Mouse (Mus musculus) forebrain, embryonic 11.5 days (tissue): ENCODE results near the gene Brap. TPM values are rescaled to one million over a fixed set of nuclear protein-coding genes. Genes with fewer than 3 reads are reported as not detected.

Experiments
- ATAC-seq: fragments of 200-750 bp; cut with Nextera tagmentation; replicated peaks from 2 replicates; pipeline ENCODE4 v1.8.0; 2017; ENCODE audit warnings: moderate TSS enrichment; ENCODE audit not compliant: low FRiP score
- DNase-seq: peaks from one replicate; pipeline ENCODE4 v3.0.0-alpha.2; 2017; ENCODE audit warnings: low spot score
- H3K27ac ChIP-seq: fragments of 300-500 bp; sonication (generic); 2 replicates; pipeline ENCODE4 v1.5.1; 2014; ENCODE audit warnings: low read depth, low read length
- H3K27me3 ChIP-seq: fragments of 300-500 bp; sonication (generic); 2 replicates; pipeline ENCODE4 v1.6.1; 2014; ENCODE audit warnings: mild to moderate bottlenecking, low read length, mixed read lengths; ENCODE audit not compliant: control insufficient read depth, insufficient read depth
- H3K36me3 ChIP-seq: fragments of 300-500 bp; sonication (generic); 2 replicates; pipeline ENCODE4 v1.6.1; 2014; ENCODE audit warnings: mild to moderate bottlenecking, low read length, moderate library complexity, mixed read lengths; ENCODE audit not compliant: control insufficient read depth, insufficient read depth
- H3K4me1 ChIP-seq: fragments of 300-500 bp; sonication (generic); replicated peaks from 2 replicates; pipeline ENCODE4 v1.6.1; 2014; ENCODE audit warnings: low read length, mixed read lengths; ENCODE audit not compliant: control insufficient read depth, insufficient read depth
- H3K4me2 ChIP-seq: fragments of 300-500 bp; sonication (generic); 2 replicates; pipeline ENCODE4 v1.6.1; 2014; ENCODE audit warnings: low read depth, mild to moderate bottlenecking, low read length, moderate library complexity, mixed read lengths; ENCODE audit not compliant: severe bottlenecking
- H3K4me3 ChIP-seq: fragments of 300-500 bp; sonication (generic); 2 replicates; pipeline ENCODE4 v1.5.1; 2014; ENCODE audit warnings: low read depth, low read length
- H3K9ac ChIP-seq: fragments of 300-500 bp; sonication (generic); 2 replicates; pipeline ENCODE4 v1.6.1; 2014; ENCODE audit warnings: low read length
- H3K9me3 ChIP-seq: fragments of 300-500 bp; sonication (generic); 2 replicates; pipeline ENCODE4 v1.6.1; 2016; ENCODE audit warnings: low read length, mixed read lengths; ENCODE audit not compliant: control insufficient read depth
- WGBS: fragments of 180-500 bp; shearing (Covaris S2); extraction: QIAGEN DNeasy Blood & Tissue Kit; methylation state at CpG from one replicate; pipeline ENCODE4 v1.1.7; 2014; 5-methylcytosine and 5-hydroxymethylcytosine counted together
- polyA plus RNA-seq: library from polyadenylated mRNA; unstranded; fragments of >200 nt; fragmentation: Nextera tagmentation; extraction: Ambion mirVana; gene quantifications from 2 replicates; pipeline ENCODE4 v1.2.1, GENCODE M21; 2014

Brap gene
- polyA plus RNA-seq, 1 experiment from 2014 or later: 45.5 TPM

- H3K4me1 ChIP-seq: peaks cover 6% of the 10 kb centered on the region; the same call in 1 of the 2 replicates
- H3K9me3 ChIP-seq: no peaks in the 10 kb centered on the region
- H3K4me2 ChIP-seq: peak overlapping the region; percentile 87
- H3K4me3 ChIP-seq: peak overlapping the region; percentile 94
- no peak for ATAC-seq
- DNase-seq: no peak
- no peaks in the 10 kb centered on the region; the same call in 1 of the 2 replicates for H3K36me3 ChIP-seq
- 92% methylated on average over 5 of the region's 5 CpGs for WGBS
- no peak overlapping the region for H3K27ac ChIP-seq
- no peaks in the 10 kb centered on the region for H3K27me3 ChIP-seq
- H3K9ac ChIP-seq: peak overlapping the region; percentile 93
Measured at GRCm38 (mm10) chr5:121661494-121661893, 1.1 kb downstream of the Brap start.

DNA sequence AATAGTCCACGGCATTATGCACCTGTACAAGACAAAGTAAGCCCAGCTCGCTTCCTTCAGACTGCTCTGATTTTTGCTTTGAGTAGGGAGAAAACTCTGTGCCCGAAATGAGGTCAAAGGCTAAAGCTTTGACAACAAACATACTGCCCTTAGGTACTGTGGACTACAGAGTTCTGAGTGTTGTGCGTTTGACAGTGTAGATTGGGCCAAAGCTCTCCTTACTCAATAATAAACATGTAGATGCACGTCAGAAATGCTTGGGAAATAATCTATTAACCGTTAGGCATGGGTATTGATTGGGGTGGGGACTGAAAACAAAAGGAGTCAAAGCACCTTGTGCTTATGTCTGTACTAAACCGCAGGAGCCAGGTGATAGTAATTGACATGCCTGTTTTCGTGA lies 3.1 kb downstream of the Brap start:
- H3K9me3 ChIP-seq: no peaks in the 10 kb centered on the region
- H3K36me3 ChIP-seq: no peaks in the 10 kb centered on the region; the same call in 1 of the 2 replicates
- no peak overlapping the region for H3K4me2 ChIP-seq
- DNase-seq: no peak
- H3K9ac ChIP-seq: no peak overlapping the region
- peaks cover 6% of the 10 kb centered on the region; the same call in 1 of the 2 replicates for H3K4me1 ChIP-seq
- WGBS: 91% methylated on average over 8 of the region's 8 CpGs
- no peaks in the 10 kb centered on the region for H3K27me3 ChIP-seq
- no peak for ATAC-seq
- no peak overlapping the region for H3K27ac ChIP-seq
- H3K4me3 ChIP-seq: no peak overlapping the region

DNA sequence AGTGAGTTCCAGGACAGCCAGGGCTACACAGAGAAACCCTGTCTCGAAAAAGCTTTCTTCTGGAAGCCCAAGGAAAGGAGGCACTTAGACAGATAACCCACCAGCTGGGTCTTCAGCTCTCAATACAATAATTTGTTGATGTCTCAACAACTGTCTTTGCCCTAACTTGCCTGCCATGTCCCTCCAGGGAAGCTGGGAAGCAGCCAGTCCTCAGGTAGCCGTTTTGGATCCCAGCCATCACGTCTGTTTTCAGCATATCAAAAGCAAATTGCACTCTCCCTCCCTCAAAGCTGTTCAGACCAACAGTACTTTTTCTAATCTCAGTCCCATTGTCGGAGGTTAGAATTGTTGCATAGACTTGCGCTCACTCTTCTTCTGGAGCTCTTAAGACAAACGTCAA lies 3.7 kb downstream of the Brap start:
- no peak overlapping the region for H3K4me3 ChIP-seq
- H3K27ac ChIP-seq: no peak overlapping the region
- no peaks in the 10 kb centered on the region for H3K27me3 ChIP-seq
- H3K4me1 ChIP-seq: peaks cover 6% of the 10 kb centered on the region; the same call in 1 of the 2 replicates
- H3K4me2 ChIP-seq: no peak overlapping the region
- WGBS: 90% methylated on average over 6 of the region's 6 CpGs
- DNase-seq: no peak
- no peak for ATAC-seq
- H3K9ac ChIP-seq: no peak overlapping the region
- no peaks in the 10 kb centered on the region; the same call in 1 of the 2 replicates for H3K36me3 ChIP-seq
- no peaks in the 10 kb centered on the region for H3K9me3 ChIP-seq

- no peak for DNase-seq
- H3K36me3 ChIP-seq: no peaks in the 10 kb centered on the region; the same call in 1 of the 2 replicates
- WGBS: 93% methylated on average over 9 of the region's 9 CpGs
- H3K27ac ChIP-seq: no peak overlapping the region
- H3K9me3 ChIP-seq: no peaks in the 10 kb centered on the region
- no peaks in the 10 kb centered on the region for H3K27me3 ChIP-seq
- ATAC-seq: no peak
- no peak overlapping the region for H3K4me2 ChIP-seq
- H3K9ac ChIP-seq: no peak overlapping the region
- H3K4me3 ChIP-seq: no peak overlapping the region
- peaks cover 6% of the 10 kb centered on the region; the same call in 1 of the 2 replicates for H3K4me1 ChIP-seq
Measured at GRCm38 (mm10) chr5:121664971-121665370, 4.6 kb downstream of the Brap start.

- Histone ChIP-seq H3K4me3 (no peak overlapping the region), H3K4me1 (no peaks in the 10 kb centered on the region), H3K27me3 (no peaks in the 10 kb centered on the region), H3K9ac (no peak overlapping the region), H3K9me3 (no peaks in the 10 kb centered on the region), H3K4me2 (no peak overlapping the region), H3K27ac (no peak overlapping the region), H3K36me3 (no peaks in the 10 kb centered on the region; the same call in 1 of the 2 replicates)
- WGBS: 92% methylated on average over 4 of the region's 4 CpGs
- DNase-seq (no peak), ATAC-seq (no peak)
Measured at GRCm38 (mm10) chr5:121667067-121667466, 6.7 kb downstream of the Brap start.

GRCm38 (mm10) chr5:121668411-121668810 lies 8.0 kb downstream of the Brap start:
- DNase-seq: no peak
- Histone ChIP-seq H3K4me1 (no peaks in the 10 kb centered on the region), H3K4me2 (no peak overlapping the region), H3K4me3 (no peak overlapping the region), H3K36me3 (no peaks in the 10 kb centered on the region; the same call in 1 of the 2 replicates), H3K9me3 (no peaks in the 10 kb centered on the region), H3K9ac (no peak overlapping the region), H3K27me3 (no peaks in the 10 kb centered on the region), H3K27ac (no peak overlapping the region)
- ATAC-seq: no peak
- 82% methylated on average over 6 of the region's 6 CpGs for WGBS

- Histone ChIP-seq H3K27ac (no peak overlapping the region), H3K4me2 (no peak overlapping the region), H3K9me3 (no peaks in the 10 kb centered on the region), H3K4me3 (no peak overlapping the region), H3K27me3 (no peaks in the 10 kb centered on the region), H3K9ac (no peak overlapping the region), H3K36me3 (no peaks in the 10 kb centered on the region; the same call in 1 of the 2 replicates), H3K4me1 (no peaks in the 10 kb centered on the region)
- 81% methylated on average over 3 of the region's 3 CpGs for WGBS
- DNase-seq: no peak
- ATAC-seq: no peak
Measured at GRCm38 (mm10) chr5:121670412-121670811, 10.0 kb downstream of the Brap start.

- no peak for DNase-seq
- ATAC-seq: no peak
- Histone ChIP-seq H3K27ac (no peak overlapping the region), H3K9me3 (no peaks in the 10 kb centered on the region), H3K4me3 (no peak overlapping the region), H3K36me3 (peaks cover 3% of the 10 kb centered on the region; the same call in 1 of the 2 replicates), H3K4me1 (no peaks in the 10 kb centered on the region), H3K9ac (no peak overlapping the region), H3K27me3 (no peaks in the 10 kb centered on the region), H3K4me2 (no peak overlapping the region)
- 98% methylated on average over 2 of the region's 2 CpGs for WGBS
Measured at GRCm38 (mm10) chr5:121682250-121682649, 21.9 kb downstream of the Brap start.

DNA sequence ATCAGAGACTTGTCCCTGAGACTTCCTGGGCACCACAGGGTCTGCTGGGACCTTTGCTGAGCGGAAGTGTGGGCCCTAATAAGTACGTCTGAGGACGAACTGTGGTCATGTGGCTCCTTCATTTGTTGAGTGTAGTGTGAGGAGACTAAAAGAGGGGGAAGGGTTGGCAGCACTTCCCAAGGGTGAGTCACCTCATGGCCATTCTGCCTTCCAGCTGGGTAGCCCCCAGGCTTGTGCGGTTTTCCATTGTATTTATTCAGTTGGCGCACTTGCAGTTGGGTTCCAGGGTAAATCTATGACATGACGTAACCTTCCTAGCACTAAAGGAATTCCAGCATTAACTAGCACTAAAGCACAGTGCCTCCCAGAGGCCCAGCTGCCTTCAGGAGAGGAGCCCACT lies 25.1 kb downstream of the Brap start:
- H3K4me1 ChIP-seq: no peaks in the 10 kb centered on the region
- peaks cover 3% of the 10 kb centered on the region; the same call in 1 of the 2 replicates for H3K36me3 ChIP-seq
- no peak overlapping the region for H3K4me3 ChIP-seq
- ATAC-seq (no peak), DNase-seq (no peak)
- H3K4me2 ChIP-seq: no peak overlapping the region
- H3K9ac ChIP-seq: no peak overlapping the region
- 92% methylated on average over 6 of the region's 6 CpGs for WGBS
- H3K9me3 ChIP-seq: no peaks in the 10 kb centered on the region
- H3K27ac ChIP-seq: no peak overlapping the region
- no peaks in the 10 kb centered on the region for H3K27me3 ChIP-seq
